Mouse (Mus musculus): ENCODE results near the gene Zmym5.
"Not testable (repeated sequence)": the region's sequence is repeated elsewhere in the genome, so short reads cannot be mapped to it uniquely, and the experiment has no call there.

The Zmym5 gene

GRCm38 (mm10) chr14:56777360-56778136 is 34.0 kb downstream of the Zmym5 start:
- no peak for DNase-seq (ENCODE audit: extremely low read depth, low read depth, low spot score)

GRCm38 (mm10) chr14:56776571-56777238 is 34.8 kb downstream of the Zmym5 start:
- DNase-seq (ENCODE audit: extremely low read depth, low read depth, low spot score), result no peak

- no peak for DNase-seq (ENCODE audit: extremely low read depth, low read depth, low spot score)
Measured at GRCm38 (mm10) chr14:56775416-56775815, 36.1 kb downstream of the Zmym5 start.

GRCm38 (mm10) chr14:56766438-56766837 is 45.1 kb downstream of the Zmym5 start:
- DNase-seq (ENCODE audit: extremely low read depth, low read depth, low spot score), result not testable (repeated sequence)

- DNase-seq (ENCODE audit: extremely low read depth, low read depth, low spot score), result not testable (repeated sequence)
Measured at GRCm38 (mm10) chr14:56765117-56765516, 46.4 kb downstream of the Zmym5 start.

- DNase-seq (ENCODE audit: extremely low read depth, low read depth, low spot score), result no peak
Measured at GRCm38 (mm10) chr14:56751282-56751681, 60.2 kb downstream of the Zmym5 start.
